Mouse (Mus musculus): ENCODE results near the gene St6galnac3.

GRCm38 (mm10) chr3:153334152-153334825 lies 390.7 kb downstream of the St6galnac3 start:
- TF ChIP-seq CTCF (IDR thresholded peaks at IDR 0.05; ENCODE audit: borderline replicate concordance, insufficient read depth, low read length) (no peak), POLR2A (IDR thresholded peaks at IDR 0.05; ENCODE audit: low read depth, low read length) (no peak)

Measured in embryonic fibroblast, embryonic 13.5 days (primary cell).